Comparison of ENCODE assay signal across 8 mouse cellular contexts in the genomic region with DNA sequence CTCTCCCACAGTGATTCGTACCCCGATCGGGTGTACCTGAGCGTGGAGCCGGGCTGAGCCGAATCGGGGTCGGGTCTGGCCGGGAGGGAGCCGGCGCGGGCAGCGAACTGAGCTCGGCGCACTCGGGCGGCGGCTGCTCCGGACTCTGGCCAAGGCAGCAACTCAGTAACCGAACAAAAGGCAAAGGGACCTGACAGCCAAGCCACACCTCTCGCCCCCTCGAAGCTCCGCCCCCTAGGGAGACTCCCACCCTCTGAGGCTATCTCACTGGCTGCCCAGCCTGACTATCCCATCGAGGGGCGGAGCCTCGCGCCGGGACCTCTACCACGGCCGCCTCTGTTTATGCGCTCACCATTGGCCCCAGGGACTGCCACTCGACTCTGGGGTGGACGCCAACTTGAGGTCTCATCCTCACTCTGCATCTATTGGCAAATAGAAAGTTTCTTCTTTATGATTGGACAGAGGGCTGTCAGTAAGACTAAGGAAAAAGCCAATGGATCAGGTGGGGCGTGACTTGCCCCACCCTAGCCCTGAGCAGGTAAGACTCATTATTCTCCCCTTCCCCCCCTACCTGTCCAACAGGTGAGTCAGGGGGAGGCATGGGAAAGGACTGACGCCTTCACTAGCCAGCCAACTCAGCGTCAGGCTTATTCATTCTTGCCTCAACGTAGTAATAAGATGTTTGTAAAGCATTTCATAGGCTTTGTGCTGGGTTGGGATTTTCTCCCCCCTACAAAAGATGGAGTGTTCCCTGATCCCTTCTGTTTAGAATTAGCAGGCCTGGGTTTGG. TPM values are rescaled to one million over a fixed set of nuclear protein-coding genes. Genes with fewer than 3 reads are reported as not detected.
A peak's percentile ranks its signal among the peaks of the same experiment; 100 is the strongest.
DNase-seq lines count a peak whose midpoint lies in the region; ATAC-seq lines count a peak whose summit lies in the region.

Gene Jup (minus strand): TSS at position 164 of the 790 bp plus-strand sequence.

- peak; percentile 96 for DNase-seq in MEL-GATA-1-ER (ENCODE audit: extremely low read depth, low read depth)
- peak; percentile 100 for DNase-seq in cerebellum, adult 8-10 months
- DNase-seq in forelimb bud, embryonic 11.5 days (ENCODE audit: low read depth, low spot score) = peak; percentile 97
- peak; percentile 99 for DNase-seq in layer of hippocampus, adult 9-10 months (ENCODE audit: low spot score)
- DNase-seq in ovary, postnatal 10 days (ENCODE audit: low spot score) = peak; percentile 95
- DNase-seq in thymus, postnatal 10 days (ENCODE audit: low spot score in 2 of 2) = peak; percentile 97

- H3K9me3 ChIP-seq in lung, embryonic 16.5 days (ENCODE audit: control insufficient read depth, low read length) = no peaks in the 10 kb centered on the region

- peak within 1 kb of the TSS; percentile 88 for H3K9ac ChIP-seq in lung, embryonic 16.5 days (ENCODE audit: low read length)

- H3K4me1 ChIP-seq in lung, embryonic 16.5 days (replicated peaks; ENCODE audit: control insufficient read depth, insufficient read depth, low read length) = peaks cover 57% of the 10 kb centered on the region

- under 1% methylated on average over 35 of the region's 37 CpGs for WGBS in lung, embryonic 16.5 days

- peak within 1 kb of the TSS; percentile 93 for H3K27ac ChIP-seq in lung, embryonic 16.5 days (ENCODE audit: low read length)

- H3K4me3 ChIP-seq in lung, embryonic 16.5 days (ENCODE audit: low read length) = peak within 1 kb of the TSS; percentile 86

- no peaks in the 10 kb centered on the region for H3K27me3 ChIP-seq in lung, embryonic 16.5 days (ENCODE audit: control insufficient read depth, insufficient read depth, low read depth, low read length)

- no peaks in the 10 kb centered on the region for H3K36me3 ChIP-seq in lung, embryonic 16.5 days (ENCODE audit: control insufficient read depth, insufficient read depth, low read length)

- peak within 1 kb of the TSS; percentile 59 for H3K4me2 ChIP-seq in lung, embryonic 16.5 days (ENCODE audit: low read depth, low read length)

- peak; percentile 93 to 95 for ATAC-seq in hematopoietic stem cell, adult 5-6 weeks (replicated peaks in 1 of 2; ENCODE audit: insufficient read depth in 1 of 2, low FRiP score in 2 of 2, low TSS enrichment in 1 of 2, low read depth in 1 of 2, poor library complexity in 2 of 2, severe bottlenecking in 2 of 2)
- peak; percentile 97 for ATAC-seq in lung, embryonic 16.5 days (ENCODE audit: low read depth)

RNA-seq across cellular contexts. Expression of gene Jup, which starts in this region (rescaled TPM):
- 2.1 and 9.9 TPM in 2 replicates for total RNA-seq in hematopoietic stem cell, adult 5-6 weeks (2017)
- polyA plus RNA-seq in lung, embryonic 16.5 days (2015; fragmentation: Nextera tagmentation; extraction: Ambion mirVana) = 165 and 167 TPM in 2 replicates

Comparison
In these comparisons a context has a peak if more than half of its experiments do, and no peak if none do; other contexts are left out.
1. Peak in every context shown above with its lines: DNase-seq, ATAC-seq, H3K4me3 ChIP-seq and H3K27ac ChIP-seq.